Mouse (Mus musculus) G1E (cell line): ENCODE measurements around the gene Cog1.

Experiments used
- CTCF ChIP-seq: IDR thresholded peaks from 2 replicates; pipeline ENCODE4 v1.5.1; 2012; ENCODE audit warnings: low read depth, low read length, inconsistent platforms, mixed read lengths
- GATA1 ChIP-seq: IDR thresholded peaks from 2 replicates; pipeline ENCODE4 v1.6.1; 2012; ENCODE audit warnings: borderline replicate concordance, low read length, inconsistent platforms, mixed read lengths
- POLR2AphosphoS5 ChIP-seq: IDR thresholded peaks from 2 replicates; pipeline ENCODE4 v1.6.1; 2012; ENCODE audit warnings: low read depth, low read length, inconsistent platforms; ENCODE audit not compliant: insufficient replicate concordance
- TAL1 ChIP-seq: conservative IDR thresholded peaks from 2 replicates; pipeline ENCODE4 v1.6.1; 2012; ENCODE audit warnings: low read depth, low read length, inconsistent platforms, mixed read lengths

GRCm38 (mm10) chr11:113683957-113684706, 35.2 kb downstream of the Cog1 start, which contains the start of the genes Fam104a and D11Wsu47e:
- TF ChIP-seq GATA1 (no peak), CTCF (no peak), TAL1 (no peak), POLR2AphosphoS5 (no peak)
